Mouse (Mus musculus): ENCODE measurements at regions not wholly inside any gene's neighbourhood (a gene's known extent, or its start where the extent isn't known, plus 50 kb on each side); places are given as distances from the start of the nearest gene placed in this dataset.
"Not testable (repeated sequence)": the region's sequence is repeated elsewhere in the genome, so short reads cannot be mapped to it uniquely, and the experiment has no call there.

DNA sequence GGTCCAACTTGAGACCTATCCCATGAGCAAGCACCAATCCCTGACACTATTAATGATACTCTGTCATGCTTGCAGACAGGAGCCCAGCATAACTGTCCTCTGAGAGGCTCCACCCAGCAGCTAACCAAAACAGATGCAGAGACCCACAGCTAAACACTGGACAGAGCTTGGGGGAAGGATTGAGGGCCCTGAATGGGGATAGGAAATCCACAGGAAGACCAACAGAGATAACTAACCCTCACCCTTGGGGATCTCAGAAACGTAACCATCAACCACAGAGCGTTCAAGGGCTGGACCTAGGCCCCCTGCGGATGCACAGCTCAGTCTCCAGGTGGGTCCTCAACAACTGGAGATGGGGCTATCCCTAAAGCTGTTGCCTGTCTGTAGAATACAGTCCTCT is 93.7 kb downstream of the Cd24a start:
- no peak for DNase-seq (ENCODE audit: low spot score)

DNA sequence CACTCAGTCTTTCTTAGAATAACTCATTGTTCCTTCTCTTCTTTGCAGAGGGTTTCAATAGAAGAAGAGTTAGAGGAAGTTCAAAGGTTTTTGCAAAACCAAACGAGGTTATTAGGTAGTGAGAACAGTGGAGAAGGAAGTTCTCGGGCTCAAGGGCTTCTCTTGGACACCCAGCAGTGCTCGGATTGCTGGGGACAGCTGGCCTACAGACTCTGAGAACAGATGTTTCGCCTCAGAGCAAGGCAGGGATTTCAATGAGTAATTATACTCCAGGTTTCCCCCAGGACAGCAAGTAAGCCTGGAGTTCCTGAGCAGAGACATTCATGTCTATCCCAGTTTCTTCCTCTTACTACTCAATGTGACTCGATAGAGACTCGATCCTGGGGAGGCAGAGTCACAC is 94.4 kb downstream of the Cd24a start:
- no peak for DNase-seq (ENCODE audit: low spot score)

DNA sequence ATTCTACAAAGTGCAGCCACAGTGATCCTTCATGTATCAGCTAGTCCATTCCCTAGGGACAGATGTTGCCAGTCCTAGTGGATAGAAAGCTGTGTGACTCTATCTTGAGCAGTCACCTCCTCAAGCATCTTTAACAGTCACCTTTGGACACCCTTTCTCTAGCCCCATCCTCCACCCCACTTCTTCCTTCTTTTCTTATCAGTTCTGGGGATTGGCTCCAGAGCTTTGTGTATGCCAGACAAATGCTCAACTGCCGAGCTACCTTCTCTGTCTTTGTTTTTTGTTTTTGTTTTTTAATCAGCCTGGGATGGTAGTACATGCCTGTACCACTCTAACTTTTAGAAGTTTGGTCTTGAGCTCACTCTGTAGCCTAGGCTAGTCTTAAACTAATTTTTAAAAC is 96.7 kb downstream of the Cd24a start:
- DNase-seq (ENCODE audit: low spot score) = no peak

DNA sequence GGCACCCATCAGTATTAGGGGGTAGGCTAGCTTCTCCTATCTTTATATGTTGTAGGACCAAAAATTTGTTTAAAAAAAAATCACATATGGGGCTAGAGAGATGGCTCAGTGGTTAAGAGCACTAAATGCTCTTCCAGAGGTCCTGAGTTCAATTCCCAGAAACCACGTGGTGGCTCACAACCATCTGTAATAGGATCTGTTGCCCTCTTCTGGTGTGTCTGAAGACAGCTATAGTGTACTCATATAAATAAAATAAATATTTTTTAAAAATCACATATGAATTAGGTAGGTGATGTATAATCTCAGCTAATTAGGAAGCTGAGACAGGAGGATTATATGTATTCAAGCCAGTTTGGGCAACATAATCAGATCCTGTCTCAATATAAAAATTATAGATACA is 97.4 kb downstream of the Cd24a start:
- DNase-seq (ENCODE audit: low spot score) = not testable (repeated sequence)

DNA sequence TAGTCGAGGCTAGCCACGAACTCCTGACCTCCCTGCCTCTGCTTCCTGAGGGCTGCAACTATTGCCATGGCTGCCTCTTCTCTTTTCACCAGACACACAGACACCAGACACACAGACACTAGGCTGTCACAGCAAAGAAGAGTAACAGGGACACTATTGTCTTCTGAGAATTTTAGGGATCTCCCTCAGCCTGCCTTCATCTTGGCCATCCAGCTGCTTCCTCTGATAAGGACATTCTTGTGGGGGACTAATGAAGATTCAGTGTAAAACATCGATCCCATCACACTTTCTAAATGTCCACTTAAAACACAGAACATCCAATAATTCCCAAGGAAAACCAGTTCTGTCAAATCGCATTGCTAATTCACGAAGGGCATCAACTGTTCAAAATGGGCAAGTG is 98.2 kb downstream of the Cd24a start:
- no peak for DNase-seq (ENCODE audit: low spot score)

DNA sequence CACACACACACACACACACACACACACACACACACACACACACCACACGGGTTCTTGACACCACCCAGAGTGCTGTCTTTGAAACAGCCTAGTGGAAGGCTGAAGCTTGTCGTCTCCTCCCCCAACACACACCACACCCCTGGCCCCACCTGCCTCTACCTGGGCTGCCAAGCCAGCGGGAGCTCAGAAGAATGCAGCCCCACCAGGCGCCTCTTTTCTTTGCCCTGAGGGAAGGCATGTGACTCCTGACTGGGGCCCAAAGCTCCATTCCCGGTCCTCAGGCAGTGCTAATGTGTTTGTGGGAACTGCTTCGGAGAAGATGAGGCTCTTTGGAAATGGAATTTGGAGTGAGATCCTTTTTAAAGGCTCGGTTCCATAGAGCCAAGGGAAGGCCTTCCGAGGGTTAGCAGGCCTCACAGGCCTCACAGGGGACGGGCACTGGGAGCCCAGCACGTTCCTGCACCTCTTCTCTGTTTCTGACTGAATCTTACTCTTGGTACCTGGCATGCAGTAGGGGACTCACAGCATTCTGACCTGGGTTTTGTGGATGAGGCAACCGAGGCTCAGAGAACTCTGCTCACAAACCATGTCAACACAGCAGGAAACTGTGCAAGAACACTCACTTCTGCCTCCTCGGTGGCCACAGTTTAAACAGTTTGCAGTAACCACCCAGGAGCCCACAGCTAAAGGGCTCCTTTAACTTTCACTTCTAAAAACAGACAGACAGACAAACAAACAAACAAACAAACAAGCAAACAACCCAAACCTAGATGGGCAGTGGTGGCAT is 106.4 kb downstream of the Cd24a start:
- DNase-seq (ENCODE audit: low spot score) = no peak

DNA sequence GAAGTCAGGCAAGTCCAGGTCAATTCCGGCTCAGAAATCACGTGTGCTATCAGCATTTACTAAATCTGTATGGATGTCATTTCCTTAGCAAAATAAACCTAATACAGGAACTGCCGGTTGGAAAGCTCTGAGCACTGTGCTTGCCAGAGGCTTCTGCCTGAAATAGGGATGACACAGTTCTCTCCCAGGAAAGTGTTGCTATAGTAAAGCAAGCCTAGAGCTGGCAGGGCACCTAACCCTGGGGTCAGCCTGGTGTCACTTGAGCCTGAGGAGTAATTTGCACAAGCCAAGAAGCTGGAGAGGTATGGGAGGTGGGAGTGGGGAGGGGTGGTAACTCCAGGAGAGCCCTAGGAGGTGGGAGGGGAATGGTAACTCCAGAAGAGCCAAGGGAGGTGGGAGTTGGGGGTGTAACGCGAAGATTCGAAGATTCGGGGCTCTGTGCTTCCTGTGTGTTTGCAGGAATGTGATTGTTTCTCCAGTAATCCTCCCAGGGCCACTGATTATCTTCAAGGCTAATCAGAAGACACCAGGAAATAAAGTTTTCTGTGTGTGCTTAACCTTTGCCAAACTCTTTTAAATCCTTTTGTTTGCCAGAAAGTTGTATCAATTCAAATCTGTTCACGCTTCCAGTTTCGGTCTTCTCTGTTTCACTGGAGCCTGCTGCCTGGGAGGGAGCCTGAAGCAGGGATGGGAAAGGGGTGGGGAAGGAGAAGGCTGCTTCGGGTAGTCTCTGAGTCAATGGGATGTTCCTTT is 111.3 kb downstream of the Cd24a start:
- no peak for DNase-seq (ENCODE audit: low spot score)

DNA sequence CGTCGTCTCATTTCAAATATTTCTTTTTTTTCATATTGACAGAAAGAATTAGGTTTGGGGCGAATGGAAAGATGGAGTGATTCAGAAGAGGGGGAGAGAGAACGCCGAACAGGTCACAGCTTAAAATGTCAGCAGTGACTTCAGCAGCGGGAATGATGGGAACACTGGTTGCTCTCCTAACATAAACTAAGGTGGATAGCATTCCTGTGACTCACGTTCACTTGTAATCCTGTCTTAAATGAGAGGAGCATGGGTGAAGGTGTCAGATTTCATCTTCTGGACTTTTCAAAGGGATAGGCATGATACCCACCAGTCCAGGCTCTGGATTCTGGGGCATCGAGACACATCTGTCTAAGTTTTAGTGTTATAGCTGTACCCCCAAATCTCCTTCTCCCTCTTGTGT is 111.8 kb downstream of the Cd24a start:
- DNase-seq (ENCODE audit: low spot score) = no peak

DNA sequence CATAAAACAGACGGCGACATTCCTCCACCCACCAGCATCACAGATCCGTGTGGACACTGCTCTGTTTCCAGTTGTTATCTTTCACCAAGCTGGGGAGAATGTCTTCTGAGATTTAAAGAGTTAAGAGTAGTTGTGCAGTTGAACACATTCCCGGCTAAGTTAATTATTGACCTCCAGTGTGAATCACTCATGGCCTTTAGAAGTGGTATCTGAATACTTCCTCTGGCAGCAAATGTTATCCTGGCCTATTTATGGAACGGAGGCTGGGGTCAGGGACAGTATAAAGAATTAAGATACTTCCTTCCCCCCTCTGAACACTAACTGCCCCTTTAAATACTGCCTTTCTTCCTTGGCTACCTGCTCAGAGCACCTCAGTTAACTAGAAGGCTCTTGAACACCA is 115.9 kb downstream of the Cd24a start:
- DNase-seq (ENCODE audit: low spot score) = no peak

DNA sequence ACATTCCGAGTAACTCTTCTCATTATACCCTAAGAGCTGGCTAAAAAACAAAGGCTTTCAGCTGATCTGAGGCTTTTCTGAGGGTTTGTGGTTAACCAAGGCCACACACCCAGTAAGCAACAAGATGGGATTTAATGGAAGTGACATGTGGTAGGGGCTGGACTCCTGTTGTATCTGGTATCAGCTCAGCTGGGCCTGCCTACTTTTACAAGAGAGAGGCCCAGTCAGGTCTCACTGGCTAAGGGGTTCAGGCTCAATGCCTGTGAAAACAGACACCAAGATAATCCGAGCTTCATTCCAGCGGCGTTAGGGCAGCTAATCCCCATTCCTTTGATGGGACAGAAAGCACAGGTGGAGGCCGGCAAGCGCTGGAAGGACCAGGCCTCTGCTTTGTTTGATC is 116.4 kb downstream of the Cd24a start:
- DNase-seq (ENCODE audit: low spot score) = no peak

DNA sequence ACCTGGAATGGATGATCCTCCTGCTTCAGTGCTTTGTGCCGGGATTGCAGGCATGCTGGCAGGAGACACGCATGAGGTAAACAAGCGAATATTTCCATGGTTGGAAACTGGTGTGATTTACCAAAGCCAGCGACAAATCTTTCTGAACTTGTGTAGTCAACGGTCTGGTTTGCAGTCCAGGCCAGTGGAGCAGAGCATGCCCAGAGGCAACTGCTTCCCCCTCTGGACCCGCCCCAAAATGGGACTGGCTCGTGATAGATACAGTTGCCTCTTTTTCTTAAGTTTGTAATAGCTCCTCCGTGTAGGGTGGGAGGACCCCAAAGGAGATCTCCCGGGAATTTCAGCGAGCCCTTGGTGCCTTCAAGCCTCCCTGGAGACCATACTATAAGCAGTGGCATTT is 117.4 kb downstream of the Cd24a start:
- DNase-seq (ENCODE audit: low spot score) = no peak

DNA sequence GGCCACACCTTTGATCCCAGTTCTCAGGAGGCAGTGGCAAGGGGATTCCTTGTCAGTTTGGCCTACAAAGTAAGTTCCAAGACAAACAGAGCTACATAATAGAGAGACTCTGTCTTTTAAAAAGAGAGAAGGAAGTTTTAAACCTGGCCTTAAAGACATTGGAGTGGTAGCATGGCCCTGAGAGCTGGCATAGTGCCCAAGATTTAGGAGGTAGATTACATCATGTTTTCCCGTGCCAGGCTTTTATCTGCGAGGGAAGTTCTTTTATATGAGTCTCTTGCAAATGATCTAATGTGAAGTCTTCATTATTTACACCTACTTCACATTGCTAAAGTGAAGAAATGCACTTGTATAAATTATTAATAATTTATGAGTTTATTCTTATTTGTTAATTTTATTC is 119.8 kb downstream of the Cd24a start:
- DNase-seq (ENCODE audit: low spot score) = no peak

DNA sequence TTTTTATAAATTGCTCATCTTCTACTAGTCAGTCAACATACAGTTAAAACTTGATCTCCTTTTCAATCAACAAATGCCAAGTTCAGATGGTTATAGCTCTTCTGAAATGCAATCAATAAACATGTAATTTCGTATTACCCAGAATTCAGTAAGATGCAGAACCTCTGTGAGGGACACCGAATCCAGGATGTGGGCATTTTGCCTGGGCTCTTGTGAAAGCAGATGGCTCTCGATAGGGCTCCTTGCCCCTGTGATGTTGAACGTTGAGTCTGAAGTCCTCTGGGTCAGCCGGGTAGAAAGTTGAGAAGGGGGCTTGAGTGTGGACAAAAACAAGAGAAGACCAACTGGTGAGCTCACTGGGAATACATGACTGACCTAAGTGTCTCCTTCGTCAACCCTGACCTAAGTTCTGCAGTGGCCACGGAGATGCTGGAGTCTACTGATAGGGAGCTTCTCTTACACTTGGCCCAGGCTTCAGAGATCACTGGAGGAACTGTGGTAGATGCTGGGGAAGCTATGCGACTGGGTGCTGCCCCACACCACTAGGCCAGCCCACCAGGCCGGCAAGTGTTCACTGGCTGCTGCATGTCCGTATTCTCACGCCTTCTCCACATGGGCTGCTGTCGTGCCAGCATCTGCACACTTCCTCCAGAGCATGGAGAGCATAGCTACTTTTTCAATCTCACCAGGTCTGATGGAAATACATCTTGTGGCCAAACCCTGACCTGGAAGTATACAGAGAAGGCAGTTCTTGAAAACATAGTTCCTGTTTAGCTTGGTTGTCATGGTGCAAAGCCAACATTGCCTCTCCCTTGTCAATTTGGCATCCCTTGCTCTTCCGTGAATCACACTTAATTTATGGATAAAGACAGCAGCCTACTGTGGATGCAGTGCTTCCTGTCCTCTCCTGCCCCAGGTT is 122.5 kb downstream of the Cd24a start:
- DNase-seq (ENCODE audit: low spot score) = no peak

DNA sequence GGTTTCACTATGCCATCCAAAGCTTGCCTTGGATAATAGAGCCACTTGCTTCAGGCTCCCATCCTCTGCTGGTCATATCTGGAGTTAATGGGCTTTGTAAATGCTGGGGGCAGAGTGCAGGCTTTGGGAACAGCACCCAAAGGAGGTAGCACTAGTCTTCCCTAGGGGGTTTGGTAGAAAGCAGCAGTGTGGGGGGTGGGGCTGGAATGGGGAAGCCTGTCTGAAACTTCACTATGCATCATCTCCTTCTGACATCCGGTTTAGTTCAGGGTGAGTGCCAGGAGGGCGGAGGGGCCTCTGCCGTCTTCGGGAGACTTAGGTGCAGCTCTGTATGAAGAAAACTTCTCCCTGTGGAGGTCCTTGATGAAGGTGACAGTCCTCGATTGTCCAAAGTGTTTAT is 124.8 kb downstream of the Cd24a start:
- no peak for DNase-seq (ENCODE audit: low spot score)

DNA sequence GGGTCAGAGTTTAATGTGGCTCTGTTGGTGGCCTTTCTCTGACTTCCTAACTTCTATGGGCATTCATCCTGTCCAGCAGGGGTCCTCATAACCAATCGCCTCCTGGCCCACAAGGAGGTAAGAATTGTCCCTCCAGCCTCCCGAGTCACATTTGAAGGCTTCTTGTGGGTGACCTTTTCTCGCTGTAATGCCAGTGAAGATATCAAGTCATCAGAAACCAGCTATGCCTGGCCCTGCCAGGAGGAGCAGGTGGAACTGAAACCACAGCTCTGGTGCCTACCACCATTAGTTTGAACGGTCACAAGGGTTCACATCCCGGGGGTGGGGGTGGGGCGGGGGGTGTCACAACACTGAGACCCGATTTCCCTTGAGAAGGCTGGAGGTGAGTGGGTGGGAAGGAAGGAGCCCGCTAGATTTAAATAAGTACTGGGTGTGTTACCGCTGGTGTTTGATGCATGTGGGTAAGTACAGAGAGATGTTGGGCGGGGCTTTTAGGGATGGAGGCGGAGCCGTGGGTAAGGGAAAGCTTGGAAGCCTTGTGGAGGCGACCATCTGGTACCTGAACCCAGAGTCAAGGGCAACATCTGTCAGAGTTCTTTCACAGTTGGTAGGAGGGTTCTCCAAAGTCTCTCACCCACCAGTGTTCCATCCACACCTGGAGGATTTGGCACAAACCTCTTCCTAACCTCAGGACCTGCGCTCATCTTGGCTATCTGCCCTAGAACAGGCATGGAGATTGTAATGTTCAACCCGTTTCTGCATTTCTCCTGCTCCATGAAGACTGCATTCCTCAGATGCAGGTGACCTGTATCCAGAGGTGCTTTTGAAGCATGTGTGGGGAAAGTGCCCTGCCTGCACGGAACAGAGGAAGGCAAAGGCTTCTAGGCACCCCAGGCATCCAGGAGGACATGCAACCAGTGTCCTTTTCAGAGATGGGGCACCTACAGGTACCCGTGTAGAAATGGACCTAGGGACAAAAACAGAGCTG is 128.2 kb downstream of the Cd24a start:
- DNase-seq (ENCODE audit: low spot score) = peak; percentile 22

DNA sequence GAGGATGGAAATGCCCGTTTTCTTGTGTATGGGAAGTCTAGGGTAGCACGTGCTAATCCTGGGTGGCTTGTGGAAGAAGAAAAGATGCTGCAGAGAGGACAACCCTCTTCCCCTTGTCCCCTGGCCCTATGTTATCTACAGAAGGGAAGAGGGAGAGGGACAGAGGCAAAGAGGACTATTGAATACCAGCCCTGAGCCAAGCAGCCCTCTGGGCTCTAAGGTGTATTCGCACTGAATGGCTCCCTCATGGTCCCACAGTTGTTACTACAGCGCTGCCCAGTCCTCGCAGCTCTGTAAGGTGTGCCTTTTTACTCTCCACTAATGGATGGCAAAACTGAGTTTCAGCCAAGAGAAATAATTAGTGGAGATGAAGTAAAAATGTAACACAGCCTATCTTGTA is 128.9 kb downstream of the Cd24a start:
- no peak for DNase-seq (ENCODE audit: low spot score)

DNA sequence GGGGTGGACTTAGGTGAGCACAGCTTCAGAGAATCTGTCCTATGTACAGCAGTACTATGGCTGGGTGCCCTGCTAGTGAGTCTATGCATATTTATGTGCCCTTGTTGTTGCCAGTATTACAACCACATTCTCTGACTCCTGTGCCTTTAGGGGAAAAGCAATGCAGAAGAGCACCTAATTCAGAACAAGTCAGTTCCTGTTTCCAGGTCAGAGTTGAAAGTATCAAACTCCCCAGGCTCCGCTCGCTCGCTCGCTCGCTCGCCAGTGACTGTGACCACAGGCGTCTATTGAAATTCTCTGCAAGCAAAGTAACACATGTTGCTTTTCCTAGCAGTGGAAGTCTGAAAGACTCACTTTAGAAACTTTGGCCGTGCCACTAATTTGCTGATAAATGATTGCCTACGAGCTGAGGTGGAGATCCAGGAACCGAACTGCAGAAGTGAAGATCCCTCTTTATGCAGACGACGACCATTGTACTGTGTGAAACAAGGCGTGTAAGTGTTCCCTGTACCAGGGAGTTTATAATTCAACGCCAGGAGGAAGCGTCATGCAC is 129.8 kb downstream of the Cd24a start:
- no peak for DNase-seq (ENCODE audit: low spot score)

DNA sequence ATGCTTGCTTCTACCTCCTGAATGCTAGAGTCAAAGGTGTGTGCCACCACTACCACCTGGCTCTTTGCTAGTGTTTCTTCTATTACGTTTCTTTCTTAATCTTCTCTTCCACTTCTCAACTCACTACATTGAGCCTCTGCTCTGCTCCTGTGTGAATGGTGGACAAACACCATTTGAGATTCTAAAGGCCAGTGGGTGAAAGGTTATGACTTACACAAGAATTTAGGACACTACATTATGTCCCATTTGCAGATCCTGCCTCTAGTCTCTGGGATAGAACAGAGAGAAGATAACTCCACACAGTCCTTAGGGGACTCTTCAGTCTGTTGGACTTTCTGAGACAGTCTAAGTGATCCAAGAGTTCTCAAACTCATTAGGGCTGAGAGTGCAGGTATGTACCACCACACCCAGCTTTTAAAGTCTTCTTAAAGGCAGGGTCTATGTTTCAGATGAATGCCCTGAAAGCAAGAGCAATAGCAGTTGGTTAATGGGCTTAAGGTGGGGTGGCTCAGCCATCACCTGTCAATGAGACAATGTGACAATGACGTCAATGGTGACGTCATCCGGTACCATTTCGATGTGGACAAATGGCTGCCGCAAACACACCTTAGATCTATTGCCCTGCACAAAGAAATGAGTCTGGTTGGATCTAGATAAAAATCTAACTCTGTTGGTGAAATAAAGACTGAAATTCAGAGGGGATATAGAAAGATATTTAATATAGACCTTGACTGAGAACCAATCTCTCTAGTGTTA is 131.4 kb downstream of the Cd24a start:
- DNase-seq (ENCODE audit: low spot score) = no peak

DNA sequence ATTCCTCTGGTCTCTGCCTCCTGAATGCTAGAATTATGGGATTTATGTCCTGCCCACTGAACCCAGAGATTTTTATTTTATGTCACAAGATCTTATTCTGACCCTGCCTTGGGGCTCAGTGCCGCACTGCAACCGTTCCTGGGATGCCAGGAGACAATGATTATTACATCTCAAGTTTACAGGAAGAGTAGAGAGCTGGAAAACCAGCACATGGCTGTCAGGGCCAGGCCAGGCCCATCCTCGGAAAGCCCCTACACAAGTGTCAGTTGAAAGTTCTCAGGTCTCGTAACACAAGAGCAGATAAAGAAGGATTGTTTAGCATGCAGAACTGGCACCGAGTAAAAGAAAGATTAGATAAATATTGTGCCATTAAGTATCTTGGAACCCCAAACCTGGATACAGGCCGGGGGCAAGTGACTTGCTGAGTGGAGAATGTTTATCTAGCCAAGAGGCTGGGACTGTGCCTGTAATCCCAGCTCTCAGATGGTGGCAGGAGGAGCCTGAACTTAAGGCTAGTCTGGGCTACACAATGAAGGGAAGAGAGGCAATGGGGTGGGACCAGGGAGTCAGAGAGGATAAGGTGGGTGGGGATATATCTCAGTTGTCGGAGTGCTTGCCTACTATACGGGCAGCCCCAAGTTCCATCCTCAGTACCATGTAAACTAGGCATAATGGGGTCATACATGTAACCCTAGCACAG is 132.3 kb downstream of the Cd24a start:
- no peak for DNase-seq (ENCODE audit: low spot score)

DNA sequence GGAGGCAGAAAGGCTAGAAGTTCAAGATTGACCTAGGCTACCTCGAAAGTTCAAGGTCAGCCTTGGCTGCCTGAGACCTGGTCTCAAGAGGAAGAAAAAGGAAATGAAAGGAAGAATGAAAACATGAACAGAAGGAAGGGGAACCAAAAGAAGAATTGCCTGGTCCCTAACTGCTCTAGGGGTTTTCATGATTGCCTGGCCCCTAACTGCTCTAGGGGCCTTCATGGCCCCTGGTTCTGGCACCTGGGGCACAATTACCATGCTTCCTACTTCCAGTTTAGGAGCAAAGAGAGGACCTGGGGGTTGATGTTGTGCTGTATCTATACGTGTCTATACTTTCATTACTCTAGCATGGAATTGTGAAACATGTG is 132.8 kb downstream of the Cd24a start:
- DNase-seq (ENCODE audit: low spot score) = no peak

All from T-cell, adult 2 months (primary cell).